Mouse (Mus musculus) c-Kit-positive CD71-positive TER-119-positive erythroid progenitor cells, embryonic 14.5 days (primary cell): Measurements from ENCODE around the gene Ncln.

Experiments used
- DNase-seq: peaks from one replicate; pipeline ENCODE4 v3.0.0-alpha.2; 2013; ENCODE audit warnings: low spot score

The Ncln gene

DNA sequence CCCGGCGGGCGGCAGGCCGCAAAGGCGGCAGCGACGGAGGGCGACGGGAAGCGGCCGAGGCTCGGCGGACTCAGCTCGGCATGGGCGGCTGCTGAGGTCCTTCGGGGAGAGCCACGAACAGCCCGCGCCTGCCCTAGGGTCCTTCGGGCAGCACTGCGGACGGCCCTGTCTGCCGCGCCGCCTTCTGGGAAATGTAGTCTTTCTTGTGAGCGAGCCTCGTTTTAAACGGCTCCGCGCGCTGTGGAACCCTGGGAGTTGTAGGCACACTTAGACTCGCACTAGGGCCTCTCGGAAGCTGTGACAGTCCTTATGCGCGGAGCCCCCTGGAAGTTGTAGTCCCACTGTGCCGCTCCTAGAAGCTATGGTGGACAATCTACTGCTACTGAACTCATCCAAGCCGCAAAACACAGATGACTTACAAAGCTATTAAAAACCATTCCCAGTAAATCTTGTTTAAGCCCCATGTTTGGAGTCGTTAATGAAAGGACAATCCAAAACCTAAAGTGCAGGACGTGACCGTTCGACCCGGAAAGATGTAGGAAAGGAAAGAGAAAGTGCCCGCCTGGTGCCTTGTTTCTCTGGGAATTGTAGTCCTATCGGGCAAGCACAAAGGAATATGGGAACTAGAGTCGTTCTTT, at the start of gene Ncln:
Gene Ncln (minus strand): TSS at position 129 of the 638 bp plus-strand sequence.
- peak; percentile 97 for DNase-seq

DNA sequence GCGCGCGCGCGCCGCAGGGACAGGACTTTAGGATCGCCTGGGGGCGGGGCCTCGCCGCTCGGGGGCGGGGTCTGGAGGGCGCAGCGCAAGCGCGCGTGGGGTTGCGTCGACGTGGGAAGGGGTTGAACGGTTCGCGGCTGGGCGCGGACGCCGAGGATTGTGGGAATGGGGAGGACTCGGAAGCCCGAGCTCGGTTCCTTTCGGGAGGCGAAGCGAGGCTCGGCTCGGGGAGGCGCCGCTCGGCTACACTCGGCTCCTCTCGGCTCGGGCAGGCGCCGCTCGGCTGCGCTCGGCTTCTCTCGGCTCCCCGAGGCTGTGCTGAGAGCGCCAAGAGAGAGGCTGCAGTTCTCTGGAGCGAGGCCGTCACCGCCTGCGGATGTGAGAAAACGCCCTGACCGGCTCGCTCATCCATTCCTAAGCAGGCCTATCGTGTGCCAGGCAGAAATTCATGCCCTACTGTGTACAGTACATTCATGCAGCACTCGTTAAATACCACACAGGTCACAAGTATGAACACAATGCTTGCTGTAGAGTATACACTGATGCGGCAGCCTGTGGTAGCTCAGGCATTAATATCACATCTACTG, 49.1 kb upstream of the Ncln start, which contains the start of gene Gna11:
Gene Gna11 (minus strand): TSS at position 30 of the 587 bp plus-strand sequence.
- peak; percentile 95 for DNase-seq

DNA sequence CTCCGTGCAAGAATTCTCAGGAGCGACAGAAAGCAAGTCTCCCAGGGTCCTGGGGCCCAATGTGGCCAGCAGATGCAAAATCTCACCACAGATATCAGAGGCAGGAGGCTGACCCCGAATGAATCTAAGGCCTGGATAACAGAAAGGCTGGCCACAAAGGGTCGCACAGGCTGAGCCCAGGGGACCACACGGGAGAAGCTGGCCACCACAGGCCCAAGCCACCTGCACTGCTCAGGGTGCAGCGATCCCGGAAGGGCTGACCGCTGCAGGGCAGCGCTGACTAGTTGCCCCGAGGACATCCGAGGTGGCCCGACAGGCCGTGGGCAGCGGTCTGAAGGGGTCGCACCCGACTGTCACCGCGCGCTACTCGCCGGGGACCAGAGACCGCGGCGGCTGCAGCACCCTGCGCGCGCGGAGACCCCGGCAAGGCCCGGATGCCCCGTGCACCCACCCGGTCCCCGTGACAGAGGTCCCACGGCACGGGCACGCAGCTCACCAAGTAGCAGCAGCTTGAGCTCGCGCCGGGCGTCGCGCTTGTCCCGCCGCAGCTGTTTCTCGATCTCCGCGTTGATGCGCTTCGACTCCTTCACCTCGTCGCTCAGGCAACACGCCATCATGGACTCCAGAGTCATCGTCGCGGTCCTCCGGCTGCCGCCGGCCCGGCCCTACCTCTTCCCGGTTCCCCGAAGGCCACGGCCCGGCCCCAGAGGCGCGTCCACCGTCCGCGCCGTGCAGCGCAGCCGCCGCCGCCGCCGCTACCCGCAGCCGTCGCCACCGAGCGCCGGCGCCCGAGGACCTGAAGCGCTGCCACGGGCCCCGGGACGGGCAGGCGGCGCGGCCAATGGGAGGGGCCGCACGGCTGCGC, 48.3 kb upstream of the Ncln start:
- peak; percentile 34 for DNase-seq

DNA sequence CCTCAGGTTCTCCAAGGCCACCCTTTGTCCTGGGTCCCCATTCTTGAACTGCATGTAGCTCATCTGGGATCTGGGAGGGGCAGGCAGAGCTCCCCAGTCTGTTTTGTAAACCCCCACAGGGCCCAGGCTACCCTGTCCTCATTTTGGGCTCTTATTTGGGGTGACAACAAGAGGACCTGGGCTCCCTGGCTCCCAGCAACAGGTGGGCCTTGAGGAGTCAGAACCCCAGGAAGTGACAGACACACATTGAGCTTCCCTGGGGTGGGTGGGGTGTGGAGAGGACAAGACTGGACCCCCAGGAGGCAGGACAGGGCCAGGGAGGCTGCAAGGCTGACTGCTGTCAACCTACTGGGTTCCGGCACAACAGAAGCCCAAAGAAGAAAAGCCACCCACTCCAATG, 47.4 kb upstream of the Ncln start:
- DNase-seq: no peak

DNA sequence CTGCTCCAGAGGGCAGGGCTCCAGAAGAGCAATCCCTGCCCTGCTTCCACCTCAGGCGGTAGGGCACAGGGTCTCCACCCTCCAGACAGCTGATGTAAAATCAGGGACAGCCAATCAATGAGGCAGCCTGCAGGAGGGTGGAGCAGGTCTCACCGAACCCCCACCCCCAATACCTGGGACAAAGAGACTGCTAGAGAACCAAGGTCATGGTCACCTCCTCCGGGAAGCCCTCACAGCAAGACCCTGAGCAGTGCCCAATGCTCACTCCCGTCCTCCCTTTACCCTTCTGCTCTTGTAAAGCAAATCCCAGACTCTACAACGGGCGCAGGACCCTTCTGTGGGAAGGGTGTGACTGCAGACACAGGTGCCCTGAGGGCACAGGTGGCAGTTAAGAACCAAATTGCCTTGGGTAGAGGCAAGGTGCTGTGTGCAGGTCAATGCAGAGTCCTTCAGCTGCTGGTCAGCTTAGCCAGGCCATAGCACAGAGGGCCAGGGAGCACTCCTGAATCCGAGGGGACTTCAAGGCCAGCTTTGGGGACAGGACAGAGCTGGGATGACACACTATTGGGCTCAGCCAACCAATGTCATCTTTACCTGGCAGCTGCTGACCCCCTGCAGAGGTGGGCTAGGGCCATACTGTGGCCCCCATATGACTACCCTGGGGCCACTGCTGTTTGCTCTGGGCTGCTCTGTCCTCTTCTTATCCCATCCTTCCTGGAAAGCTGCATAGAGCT, 46.7 kb upstream of the Ncln start:
- DNase-seq: no peak

DNA sequence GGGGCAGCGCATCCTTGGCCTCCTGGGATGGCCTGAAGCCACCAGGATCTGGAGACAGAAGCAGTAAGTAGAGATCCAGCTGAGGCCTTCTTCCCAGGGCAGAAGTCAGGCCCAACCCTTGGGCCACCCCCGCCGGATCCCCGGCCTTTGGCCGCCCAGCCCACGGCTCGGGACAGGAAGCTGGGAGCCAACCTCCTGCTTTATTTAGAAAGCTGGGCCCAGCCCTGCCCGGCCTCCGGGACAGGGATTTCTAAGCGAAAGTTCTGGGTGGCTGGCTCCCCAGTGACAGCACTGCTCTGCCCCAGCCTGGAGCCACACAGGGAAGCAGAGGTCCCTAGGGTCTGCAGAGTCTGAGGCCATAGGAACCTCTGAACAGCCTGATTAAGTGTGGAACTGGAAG, 45.6 kb upstream of the Ncln start:
- DNase-seq: no peak

DNA sequence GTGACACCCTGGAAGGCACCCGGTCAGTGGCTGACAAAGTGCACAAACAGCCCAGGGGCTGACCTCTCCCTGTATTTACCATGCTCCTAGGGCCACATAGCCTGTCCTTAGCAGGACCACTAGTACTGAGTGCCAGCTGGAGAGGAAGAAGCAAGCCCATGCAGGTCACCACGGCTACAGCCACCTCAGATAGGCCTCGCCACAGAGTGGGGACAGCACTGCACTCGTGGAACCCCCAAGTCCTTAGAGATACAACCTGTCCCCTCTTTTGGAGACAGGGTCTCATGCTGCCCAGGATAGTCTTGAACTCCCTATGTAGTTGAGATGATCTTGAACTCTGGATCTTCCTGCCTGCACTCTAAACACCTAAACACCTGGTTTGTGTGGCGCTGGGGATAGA, 45.2 kb upstream of the Ncln start:
- no peak for DNase-seq

DNA sequence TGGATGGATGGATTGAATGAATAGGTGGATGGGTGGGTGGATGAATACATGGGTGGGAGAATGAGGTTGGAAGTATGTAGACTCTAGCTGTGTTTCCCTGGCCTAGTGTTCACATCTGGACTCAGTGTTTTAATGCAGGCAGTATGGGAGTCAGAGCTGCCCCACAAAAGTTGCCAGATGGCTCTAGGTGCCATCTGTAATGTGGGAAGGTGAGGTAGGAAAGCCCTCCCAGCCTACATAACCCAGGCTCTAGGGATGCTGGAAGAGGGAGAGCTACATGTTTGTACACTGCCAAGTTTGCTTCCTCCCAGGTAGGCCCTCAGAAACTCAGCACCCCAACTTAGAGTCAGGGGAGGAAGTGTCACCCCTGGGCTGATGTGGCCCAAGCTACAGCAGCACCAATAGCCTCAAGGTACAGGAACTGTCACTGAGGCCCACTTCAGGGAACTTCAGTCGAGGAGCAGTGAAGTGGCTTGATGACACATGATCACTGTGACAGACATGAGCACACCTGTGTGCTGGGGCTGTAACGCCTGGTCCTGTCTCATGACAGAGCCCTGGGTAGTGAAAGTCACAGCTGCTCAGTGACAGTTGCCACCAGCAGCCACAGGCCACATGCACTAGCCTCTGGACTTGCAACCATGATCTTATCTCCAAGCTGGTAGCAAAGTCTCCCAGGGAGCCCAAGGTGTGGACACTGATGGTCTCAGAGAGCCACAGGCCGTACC, 42.3 kb upstream of the Ncln start:
- DNase-seq: no peak

DNA sequence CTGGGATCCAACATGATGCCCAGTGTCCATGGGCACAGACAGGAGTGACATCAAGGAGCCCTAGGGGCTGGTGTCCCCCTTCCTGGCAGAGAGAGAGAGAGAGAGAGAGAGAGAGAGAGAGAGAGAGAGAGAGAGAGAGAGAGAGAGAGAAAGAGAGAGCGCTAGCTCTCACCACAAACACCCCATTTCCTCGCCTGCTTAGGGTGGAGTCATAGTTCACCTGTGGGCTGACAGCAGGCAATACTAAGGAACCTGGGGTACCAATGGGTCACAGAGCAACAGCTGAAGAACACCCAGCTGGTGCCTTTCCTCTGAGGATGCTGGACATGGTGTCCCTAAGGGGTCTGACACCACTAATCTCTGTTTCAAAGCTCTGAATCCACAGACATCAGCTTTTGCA, 41.2 kb upstream of the Ncln start:
- DNase-seq: no peak

DNA sequence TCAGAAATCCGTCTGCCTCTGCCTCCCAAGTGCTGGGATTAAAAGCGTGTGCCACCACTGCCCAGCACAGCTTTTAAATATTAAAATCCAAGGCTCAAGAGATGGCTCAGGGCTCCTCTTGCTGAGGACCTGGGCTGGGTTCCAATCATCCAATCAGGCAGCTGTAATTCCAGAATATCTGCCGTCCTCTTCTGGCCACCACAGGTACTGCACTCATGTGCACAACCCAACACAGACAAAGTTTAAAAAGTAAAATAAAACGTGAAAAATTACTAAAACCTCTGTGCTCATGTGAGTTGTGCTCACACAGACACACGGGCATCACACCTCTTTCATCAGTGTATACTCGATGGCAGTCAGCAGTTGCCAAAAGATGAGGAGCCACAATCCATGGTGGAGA, 40.5 kb upstream of the Ncln start:
- DNase-seq: no peak

DNA sequence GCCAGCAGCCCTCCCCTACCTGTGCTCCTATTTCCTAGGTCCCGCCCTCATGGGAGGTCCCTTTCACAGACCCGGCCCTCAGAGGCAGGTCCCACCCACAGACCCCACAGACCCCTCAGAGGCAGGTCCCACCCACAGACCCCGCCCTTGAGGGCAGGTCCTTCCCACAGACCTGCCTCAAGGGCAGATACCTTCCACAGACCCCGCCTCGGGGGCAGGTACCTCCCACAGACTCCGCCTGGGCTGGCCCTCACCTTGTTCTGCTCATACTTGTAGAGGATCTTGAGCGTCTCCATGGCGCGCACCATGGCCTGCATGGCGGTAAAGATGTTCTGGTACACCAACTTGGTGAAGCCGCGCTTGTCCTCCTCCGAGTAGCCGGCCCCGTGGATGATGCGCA, 38.6 kb upstream of the Ncln start:
- DNase-seq: no peak

DNA sequence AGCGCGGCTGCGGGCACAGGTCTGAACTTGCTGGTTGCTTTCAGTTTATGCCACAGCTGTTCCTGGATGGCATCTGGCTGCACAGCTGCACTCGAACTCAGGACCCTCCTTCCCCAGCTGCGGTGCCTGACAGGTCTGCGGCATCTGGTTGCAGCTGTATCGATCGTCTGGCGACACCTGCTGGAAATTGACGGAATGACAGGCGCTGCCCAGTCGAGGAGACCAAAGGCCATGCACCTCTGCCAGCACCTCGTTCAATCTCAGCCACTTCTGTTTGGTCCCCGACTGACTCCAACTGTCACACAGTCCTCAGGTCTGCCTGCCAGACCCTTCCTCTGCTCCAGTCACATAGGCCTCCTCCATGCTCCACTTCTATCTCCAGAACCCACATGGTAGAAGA, 30.6 kb upstream of the Ncln start:
- DNase-seq: peak; percentile 75

DNA sequence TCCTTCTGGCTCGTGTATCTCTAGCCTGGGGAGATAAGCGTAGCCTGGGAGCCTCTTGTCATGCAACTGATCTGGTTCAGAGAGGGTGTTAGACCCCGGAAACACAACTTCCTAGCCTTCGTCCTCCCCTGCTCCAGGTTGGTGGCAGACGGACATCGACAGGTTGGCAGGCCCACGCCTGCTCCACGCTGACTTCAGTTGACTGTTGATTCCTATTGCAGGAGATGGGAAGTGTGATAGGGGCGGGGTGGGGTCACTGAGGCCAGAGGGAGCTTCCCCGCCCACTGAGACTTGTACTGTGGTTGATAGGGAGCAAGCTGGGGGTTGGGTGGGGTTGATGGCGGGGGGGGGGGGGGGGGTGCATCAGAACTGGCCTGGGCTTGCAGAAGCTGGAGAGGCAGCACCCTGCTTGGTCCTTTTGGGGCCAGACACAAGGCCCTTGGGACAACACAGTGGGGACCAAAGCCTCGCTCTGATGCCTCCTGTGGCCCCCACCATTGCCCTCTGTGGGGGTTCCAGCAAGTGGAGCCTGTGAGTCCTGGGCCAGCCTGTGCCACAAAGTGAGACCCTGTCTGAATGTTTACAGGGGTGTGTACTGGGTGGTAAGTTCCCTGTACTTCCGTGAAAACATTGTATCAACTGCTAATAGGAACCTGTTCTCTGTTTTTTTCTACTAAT, 29.0 kb upstream of the Ncln start:
- DNase-seq: peak; percentile 64

DNA sequence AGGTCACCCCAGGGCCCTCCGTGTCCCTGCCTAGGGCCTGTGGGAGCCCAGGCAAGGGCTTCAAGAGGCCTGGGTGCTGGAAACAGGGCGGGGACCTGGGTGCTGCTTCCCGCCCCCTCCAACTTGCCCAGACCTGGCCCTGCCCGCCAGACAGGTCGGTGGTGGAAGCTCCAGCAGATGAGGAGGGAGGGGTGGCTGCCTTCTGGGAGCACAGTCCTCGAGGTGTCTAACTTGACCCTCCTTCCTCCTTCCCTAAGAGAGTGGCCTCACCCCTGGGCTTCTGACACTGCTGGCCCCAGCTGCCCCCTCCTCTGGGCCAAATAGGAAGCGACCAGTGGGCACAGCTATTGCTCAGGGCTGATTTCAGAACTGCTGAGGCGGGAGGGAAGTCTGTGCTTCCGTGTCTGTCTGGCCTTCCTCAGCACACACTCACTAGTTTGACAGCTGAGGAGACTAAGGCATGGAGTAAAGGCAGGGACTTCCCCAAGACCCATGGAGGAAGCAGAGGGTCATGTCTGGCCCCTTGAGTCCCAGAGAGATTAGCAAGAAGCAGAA, 27.9 kb upstream of the Ncln start, which contains the start of gene Gna15:
Gene Gna15 (minus strand): TSS at position 175 of the 555 bp plus-strand sequence.
- DNase-seq: no peak

DNA sequence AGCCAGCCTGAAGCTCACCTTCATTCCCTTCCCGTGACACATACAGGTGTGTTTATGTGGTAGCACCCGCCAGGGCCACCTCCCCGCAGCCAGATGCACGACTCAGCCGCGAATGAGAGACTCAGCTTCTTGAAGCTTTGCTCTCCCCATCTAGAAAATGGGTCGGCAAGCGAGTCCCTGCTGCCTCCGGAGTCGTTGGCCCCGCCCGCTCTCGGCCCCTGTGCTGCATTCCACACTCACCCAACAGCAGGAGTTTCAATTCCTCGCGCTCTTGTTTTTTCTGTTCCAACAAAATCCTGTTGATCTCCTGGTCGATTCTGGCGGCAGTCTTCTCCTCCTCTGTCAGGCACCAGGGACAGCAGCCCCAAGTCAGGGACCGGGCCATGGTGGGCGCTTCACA, 27.4 kb upstream of the Ncln start:
- DNase-seq: no peak

DNA sequence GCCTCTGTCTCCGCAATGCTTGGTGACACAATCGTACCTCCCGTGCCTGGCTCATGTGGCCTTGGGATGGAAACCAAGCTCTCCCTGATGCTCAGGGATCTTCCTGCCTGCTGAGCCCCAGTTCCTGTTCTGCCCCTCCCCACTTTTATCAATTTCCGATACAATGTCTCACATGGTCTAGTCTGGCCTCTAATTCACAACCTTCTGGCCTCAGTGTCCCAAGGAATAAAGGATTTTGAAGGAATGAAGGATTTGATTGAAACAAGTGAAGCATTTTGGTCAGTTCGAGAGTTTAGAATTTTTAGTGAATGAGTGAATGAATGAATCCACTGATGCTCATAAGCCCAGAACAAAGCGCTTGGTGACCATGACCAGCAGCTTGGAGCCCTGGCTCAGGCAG, 26.9 kb upstream of the Ncln start:
- DNase-seq: no peak

DNA sequence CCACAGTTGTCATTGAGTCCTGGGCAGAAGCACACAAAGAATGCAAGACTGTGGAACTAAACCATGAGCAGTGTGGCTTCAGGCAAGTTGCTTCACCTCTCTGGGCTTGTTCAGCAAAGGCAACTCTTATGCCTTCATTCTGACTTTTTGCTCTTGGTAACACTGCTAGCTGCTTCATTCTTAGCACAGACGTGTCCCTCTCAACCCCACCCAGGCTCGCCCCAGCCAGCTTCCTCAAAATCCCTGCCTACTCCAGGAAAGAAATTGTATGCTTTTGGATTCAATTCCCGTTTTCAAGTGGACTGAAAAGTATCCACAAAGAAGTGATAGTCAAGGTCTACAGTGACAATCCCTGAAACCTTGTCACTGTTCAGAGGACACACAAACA, 23.8 kb upstream of the Ncln start:
- no peak for DNase-seq

DNA sequence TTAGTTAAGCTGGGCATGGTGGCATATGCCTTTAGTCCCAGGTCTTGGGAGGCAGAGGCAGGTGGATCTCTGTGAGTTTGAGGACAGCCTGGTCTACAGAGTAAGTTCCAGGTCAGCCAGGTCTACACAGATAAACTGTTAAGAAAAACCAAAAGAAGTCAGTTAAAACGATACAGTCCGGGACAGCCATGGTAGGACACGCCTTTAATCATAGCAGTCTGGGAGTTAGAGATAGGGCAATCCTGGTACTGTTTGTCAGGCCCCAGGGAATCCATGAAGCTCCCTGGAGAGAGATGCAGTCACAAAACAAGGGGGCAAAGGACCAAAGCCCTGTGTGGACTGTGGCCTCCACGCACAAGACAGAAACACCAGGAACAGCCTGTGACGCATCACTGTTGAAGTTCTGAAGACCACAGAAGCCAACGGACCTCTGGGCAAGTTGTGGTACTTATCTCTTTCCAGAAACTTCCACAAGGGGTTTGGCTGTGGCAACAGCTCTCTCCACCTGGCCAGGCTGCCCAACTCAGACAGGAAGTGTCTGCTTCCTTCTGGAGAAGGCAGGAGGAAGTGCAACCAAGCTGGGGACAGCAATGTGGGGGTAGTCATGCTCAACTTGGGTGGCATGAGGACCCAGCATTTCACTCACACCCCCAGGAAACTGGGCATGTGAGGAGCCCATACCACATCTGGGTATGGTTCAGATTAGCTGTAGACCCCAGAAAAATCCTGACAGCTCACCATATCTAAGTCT, 23.2 kb upstream of the Ncln start:
- DNase-seq: no peak

DNA sequence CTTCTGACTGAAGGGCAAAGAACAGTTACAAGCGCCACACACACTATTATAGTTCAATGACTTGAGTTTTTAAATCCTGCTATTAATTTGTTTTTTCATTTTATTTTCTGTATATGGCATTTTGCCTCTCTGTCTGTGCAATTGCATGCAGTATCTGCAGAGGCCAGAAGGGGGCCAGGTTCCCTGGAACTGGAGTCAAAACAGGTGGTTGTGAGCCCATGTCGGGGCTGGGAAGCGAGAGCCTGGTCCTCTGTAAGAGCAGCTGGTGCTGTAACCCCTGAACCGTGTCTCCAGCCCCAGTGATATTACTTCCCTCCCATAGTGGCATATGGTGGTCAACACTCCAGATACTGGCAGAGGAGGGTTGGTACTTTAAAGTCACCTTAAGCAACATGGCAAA, 22.4 kb upstream of the Ncln start:
- no peak for DNase-seq

DNA sequence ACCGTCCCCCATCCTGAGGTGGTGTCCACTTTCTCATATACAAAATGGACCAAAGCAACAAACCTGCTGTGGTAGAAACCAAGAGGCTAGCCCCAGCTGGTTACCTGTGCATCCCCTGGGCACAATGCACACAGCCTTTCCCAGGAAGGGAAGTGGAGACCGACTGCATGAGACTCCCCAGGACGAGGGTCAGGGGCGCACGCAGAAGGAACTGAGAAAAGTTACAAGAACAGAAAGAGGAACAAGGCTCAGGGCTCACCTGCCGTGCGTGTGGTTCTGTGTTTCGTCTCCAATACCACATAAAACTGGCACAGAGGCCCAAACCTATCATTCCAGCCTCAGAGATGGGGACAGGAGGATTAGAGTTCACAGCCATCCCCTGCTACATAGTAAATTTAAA, 21.0 kb upstream of the Ncln start:
- DNase-seq: no peak
